Mouse (Mus musculus) layer of hippocampus, postnatal 10 days (tissue): ENCODE measurements around the gene Six3. TPM values are rescaled to one million over a fixed set of nuclear protein-coding genes. Genes with fewer than 3 reads are reported as not detected.

Experiments used
- DNase-seq, 2 experiments: peaks; one replicate each; pipeline ENCODE4 v3.0.0; 2021; ENCODE audit warnings: low spot score in 2 of 2
- long read RNA-seq: library from polyadenylated mRNA; stranded (forward); transcript quantifications from one replicate; pipeline ENCODE4 v2.0.0, GENCODE M21; 2023
- total RNA-seq, 2 experiments: library from RNA; stranded (reverse); gene quantifications; 2 replicates each; pipeline ENCODE4 v1.2.3; 2021

Gene Six3
- under 1 TPM; 0.43 to 0.54 TPM for total RNA-seq
- long read RNA-seq, partial matches to known transcripts: 0 of 3 reads
- long read RNA-seq, other reads (novel, unspliced or antisense): 0 of 3 reads

DNA sequence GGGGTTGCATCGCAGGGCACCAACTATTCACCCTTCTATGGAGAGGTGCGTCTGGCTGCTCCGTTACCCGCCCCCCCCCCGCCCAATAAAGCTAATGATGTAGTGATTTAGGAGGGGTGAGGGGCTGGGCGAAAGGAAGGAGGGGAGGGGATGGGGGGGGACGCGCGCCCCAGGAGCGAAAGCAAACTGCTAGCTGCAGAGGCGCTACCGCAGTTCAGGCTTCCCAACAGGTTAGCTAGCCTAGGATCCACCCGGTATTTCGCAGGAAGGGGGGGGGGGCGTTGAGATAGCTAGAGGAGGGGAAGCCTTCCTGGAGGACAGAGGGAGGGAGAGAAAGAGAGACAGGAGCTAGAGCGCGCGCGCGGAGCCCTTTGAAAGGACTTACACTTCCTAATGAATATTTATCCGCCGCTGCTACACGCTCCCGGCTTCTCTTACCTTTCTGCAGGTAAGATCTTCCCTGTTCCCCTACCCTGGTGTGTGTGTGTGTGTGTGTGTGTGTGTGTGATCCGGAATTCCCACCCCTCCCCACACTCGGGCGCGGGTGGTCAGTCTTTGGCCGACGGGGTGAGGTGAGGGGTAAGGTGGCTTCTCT lies at the start of gene Six3:
TSS of gene Six3 (plus strand) at position 343 of the 595 bp plus-strand sequence.
- no peak for DNase-seq

DNA sequence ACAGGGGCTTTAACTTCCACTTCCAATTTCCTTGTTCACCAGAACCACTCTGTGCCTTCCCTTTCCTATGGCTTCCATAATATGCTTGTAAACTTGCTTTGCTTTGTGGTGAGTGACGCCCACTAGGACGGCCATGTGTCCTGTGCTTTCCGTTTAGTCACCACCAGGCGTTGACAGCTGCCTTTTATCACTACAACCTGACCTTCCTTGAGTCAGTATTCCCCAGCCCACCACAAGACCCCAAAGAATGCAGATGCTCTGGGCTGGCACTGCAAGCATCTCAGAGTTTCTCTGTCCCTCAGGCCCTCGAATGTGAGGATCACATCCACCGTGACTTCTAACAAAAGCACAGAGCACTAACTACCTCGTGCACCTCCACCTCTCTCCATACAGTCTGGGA lies 49.3 kb upstream of the Six3 start:
- no peak for DNase-seq

DNA sequence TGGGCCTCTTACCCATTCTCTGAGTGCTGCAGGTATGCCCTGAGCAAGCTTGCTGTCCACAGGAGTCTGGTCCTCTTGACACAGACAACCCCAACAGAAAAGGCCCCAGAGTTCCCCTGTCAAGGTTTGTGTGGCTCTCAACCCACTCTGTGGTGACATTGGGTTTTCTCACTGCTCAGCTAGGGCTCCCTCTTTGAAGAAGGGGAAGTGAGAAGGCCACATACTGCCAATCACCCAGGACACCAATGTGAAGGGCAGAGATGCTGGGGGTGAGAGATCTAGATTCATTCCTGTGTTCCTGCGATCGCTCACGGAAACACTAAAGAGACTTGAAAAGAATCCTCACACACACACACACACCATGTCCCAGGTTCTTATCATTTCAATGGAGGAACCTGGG lies 39.4 kb upstream of the Six3 start:
- no peak for DNase-seq

DNA sequence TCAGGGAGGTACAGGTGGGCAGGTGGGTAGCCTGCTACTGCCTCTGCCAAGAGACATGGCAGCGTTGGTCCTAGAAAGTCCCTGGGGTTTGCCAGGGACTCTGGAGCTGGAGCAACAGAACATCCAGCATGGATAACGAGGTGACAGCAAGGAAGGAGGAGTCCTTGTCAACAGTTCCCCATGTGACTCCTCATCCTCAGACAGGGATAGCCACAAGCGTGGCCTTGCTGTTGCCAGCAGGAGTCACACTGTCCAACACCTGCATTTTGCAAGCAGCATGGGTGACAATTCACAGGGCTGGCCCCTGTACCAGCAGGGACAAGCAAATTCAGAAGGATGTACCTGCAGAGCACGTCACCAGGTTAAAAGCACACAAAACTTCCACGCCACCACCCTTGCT lies 35.1 kb upstream of the Six3 start:
- no peak for DNase-seq

DNA sequence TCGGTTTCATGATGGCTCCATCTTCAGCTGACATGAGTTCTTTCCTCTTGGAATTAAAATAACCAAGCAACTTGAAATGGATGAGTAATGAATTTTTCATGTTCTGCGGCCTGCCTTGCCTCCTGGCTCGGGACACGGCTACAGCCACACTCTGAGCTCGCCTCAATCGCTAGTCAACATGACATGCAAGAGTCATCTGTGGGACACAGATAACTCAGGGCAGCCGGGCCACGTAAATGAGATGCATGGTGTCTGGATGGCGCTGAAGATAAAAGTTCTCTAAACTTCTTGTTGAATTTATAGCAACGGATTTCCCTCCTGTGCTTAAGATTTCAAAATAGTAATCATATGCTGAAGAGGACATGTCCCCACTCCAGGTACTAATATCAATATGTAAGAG lies 34.1 kb upstream of the Six3 start:
- DNase-seq: no peak

DNA sequence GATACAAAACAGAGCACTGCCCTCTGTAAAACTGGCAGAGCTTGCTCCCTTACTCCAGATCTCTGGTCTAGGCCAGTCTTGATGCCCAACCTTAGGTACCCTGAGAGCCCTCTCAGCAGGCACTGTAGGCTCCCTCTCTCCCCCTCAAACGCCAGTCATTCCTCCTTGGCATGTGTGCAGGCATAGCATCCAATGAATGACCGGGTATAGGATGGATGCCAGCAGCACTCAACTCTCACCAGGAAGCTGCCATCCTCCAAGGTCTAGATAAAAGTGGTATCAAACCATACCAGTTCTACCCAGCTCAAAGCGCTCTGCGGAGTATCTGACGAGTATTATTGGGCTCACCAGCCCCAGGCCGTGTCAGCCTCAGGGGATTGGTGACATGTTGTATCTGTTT lies 33.2 kb upstream of the Six3 start:
- no peak for DNase-seq

DNA sequence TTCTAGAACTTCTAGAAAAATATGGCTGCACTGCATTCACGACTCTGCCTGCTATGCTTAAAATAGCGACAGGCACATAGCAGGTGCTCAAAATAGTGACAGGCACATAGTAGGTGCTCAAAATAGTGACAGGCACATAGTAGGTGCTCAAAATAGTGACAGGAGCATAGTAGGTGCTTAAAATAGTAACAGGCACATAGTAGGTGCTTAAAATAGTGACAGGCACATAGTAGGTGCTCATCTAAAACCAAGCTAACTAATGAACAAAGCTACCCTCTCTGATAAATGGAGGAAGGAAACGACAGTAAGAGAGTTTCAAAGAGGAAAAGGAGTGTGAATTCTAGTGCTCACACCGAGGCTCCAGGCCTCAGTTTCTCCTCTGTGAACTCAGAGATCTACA lies 29.2 kb upstream of the Six3 start:
- no peak for DNase-seq

DNA sequence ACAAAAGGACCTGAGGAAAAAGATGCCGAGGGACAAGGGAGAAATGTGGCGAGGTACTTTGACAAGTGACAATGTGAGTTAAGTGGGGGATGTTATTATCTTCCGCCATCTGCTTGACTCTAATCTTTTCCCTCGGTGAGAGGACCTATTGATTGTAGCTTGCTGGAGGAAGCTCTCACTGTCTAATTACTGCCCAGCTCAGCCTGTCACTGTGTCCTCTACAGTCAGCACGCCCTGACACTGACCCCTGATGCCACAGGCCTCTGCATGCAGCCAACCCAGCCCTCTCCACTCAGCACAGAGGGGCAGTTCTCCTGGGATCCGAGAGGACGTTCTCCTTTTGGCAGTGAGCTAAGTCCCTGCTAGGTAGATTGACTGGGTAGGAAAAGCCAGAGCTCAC lies 28.8 kb upstream of the Six3 start:
- DNase-seq: no peak

DNA sequence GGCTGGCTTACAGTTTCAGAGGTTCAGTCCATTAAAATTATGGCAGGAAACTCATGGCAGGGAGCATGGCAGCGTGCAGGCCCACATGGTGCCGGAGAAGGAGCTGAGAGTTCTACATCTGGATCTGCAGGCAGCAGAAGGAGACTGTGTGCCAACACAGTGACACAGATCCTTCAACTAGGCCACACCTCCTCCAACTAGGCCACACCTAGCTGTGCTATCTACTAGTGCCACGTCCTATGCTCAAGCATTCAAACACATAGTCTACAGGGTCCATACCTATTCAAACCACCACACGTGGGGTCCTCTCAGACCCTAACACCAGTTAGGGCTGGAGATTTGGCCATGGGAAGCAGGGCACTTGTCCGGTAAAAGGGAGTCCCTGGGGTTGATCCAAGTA lies 27.6 kb upstream of the Six3 start:
- DNase-seq: no peak

DNA sequence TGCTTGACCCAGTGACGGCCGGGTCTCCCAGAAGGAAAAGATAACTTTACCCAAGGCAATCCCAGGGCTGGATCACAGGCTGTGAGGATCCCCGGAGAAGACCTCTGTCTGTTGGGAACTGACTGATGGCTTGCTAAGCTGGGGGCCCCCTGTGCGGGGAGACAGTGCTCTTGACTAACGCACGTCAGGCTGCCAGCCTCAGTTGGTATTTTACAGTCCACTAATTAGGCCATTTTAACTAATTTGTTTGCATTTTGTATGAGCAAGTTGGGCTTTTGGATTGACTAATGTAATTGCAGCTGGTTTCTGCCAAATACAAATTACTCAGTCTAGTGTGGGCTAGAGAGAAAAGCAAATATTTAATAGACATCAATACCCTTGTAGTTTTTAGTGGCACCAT lies 21.4 kb upstream of the Six3 start:
- DNase-seq: no peak

DNA sequence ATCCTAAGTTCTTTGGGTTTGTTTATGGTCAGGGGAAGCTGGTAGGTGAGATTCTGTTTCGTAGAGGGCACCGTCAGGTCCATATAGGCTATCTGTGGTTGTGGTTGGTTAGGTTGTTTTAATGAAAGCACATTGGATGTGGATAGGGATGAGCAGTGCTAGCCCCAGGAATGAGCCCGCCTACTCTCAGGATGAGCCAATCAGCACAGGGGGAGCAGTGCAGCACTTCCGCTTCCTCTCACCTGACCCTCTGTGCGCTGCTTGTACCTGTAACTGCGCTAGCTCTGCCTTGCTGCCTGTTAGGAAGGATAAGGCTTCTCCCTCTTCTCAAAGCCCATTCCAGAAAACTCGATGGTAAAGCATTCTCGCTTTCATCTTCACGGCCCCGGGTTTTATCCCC lies 17.6 kb upstream of the Six3 start:
- no peak for DNase-seq

DNA sequence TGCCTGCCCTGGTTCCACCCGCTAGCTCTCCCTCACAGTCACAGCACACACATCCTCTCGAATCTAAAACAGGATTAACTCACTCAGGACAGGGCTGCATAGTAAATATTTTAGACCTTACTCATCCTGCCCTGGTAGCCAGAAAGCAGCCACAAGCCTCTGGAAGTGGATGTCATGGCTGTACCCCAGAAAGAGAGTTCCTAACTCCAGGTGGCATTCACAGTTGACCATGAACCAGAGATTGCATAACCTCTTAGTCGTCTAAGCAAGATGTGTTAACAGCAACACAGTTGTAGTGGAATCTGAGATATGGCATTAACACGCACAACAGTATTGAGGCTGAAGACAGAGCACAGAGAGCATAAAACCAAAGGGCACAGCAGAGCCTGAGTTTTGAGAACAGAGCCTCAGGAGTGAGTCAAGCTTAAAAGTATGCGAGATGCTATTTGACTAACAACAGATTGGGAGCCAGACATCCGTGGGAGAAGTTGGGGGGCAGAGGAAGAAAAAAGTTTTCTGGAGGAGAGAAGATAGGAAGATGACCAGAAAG lies 17.0 kb upstream of the Six3 start:
- DNase-seq: no peak

DNA sequence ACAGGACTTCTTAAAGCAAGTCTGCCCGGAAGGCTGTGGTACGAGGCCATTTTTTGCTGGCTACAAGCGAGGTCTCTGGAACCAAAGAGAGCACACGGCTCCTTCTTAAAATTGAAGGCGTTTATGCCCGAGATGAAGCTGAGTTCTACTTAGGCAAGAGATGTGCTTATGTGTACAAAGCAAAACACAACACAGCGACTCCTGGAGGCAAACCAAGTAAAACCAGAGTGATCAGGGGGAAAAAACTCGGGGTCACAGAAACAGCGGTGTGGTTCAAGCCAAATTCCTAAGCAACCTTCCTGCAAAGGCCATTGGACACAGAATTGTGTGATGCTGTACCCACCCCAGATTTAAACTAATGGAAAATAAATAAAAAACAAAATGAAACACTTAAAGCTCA lies 13.9 kb upstream of the Six3 start:
- no peak for DNase-seq

DNA sequence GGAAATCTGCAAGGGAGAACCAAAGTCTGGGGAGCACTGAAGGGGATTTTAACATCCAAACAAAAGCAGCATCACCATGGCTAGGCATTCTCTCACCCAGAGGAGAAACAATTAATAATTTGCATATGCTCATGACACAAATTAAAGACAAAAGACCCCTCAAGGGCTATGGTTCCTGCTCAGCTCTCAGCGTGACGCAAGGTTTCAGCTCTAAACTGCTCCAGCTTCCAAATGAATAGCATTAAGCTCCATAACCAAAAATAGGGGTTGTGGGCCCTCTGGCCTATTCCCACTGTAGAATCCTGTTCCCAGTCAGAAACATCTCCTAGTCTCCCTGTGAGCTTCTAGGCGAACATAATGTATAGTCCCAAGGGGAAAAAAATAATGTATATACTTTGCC lies 6.9 kb upstream of the Six3 start:
- DNase-seq: no peak

DNA sequence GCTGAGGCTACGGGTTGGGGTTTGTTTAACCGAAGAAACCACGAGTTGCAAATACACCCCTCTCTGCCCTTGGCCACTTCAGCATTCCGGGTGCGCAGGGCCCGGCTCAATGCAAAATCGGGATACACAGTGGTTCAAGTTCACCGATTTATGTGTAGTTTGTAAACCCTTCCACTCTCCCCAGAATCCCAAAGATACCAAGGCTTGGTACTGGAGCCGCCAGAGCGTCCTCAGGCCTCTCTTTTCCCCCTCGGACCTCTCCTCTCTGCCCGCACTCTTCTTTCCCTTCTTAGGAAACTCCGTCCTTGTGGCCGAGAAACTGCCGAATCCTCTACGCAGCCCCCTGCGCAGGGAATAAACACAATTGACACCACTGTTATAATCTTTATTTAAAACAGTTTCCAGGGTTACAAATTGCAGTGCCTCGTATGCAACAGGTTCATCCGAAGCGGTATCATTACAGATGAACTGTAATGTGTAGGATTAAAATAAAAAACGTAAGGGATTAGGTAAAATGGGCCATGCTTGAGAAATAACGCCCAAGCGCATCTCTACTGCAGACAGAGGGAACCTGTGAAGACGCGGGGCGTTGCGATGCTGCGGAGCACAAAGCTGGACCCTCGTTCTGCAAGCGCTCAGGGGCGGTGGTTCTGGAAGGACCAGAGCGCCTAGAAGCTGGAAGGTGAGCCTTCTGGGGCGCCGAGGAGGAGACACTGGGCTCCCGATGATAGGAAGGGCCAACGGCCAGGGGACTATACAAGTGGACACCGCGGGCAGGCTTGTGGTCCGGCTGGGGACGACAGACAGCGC lies 5.6 kb upstream of the Six3 start:
- DNase-seq: no peak

DNA sequence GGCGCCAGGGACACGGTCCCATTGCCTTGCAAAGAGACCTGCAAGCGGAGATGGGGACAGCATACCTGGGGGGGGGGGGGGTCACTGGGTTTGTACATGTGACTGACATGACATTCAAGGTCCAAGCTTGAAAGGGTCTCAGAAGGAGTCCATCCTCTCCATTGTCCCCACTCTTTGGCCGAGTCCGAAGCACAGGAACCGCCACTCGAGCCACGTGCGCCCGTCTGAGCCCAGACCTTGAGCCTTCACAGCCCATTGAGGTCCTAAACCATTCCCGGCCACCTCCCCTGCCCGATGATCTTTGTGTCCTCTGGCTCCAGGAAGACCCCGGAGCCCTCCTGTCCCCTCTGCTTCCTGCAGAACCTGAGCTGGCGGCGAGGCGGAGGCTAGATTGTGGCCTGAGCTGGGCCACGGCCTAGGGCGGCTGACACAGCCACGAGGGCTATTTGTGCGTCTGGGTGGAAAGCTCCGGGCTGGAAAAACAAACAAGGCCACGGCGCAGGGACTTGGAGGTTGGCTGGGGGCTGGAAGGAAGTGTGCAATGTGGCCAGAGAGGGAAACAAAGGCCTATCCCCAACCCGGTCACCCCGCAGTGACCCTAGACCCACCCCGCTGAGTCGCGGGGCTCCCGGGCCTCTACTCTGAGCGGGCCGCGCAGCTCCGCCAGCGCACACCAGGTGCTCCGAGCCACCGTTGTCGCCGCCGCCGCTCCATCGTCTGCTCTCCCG lies 4.9 kb upstream of the Six3 start:
- DNase-seq: no peak

DNA sequence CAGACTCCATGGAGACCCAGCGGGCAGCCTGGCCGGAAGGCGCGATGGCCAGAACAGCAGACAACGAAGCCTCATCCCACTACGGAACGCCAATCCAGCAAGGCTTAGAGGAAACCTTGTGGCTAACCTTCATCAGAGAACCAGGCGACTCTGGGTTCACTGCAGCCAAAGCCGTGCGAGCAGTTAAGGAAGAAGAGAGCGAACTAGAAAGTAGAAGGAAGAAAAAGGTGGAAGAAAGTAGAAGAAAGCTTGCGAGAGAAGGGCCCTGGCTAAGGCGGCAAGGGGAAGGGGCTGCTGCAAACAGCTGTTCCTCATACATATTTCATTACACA lies 4.3 kb upstream of the Six3 start:
- no peak for DNase-seq

DNA sequence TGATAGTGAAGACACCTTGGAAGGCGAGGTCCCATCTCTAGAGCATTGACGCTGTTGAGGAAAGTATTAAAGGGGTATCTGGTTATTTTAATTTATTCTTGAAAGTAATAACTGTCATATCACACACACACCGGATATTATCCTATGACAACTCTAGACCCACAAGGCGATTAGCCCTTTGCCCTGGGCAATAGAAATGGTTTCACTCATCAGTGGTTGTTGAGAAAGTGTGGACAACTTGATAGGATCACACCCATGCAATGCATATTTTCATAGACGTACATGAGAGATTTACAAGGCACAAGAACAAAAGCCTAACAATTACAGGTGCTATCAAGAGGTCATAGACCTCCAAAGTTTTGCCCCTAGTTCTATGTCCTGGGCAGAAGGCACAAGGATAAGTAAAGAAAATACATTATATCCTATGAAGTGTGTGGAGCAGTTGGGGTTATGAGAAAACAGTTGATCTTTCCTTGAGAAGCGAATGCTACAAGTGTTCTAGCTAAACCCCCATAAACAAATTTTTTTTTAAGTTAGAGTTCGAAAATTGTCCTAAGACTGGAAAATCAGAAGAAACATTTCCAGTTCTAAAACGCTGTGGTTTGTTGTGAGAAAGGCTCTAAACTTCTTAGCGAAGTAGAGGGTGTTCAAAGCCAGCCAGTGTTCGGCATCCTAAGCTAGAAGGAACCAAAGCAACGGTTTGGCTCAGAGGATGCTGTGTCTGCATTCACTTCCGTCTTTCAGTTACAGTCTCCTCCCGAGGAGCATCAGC lies 3.6 kb upstream of the Six3 start:
- DNase-seq: no peak

DNA sequence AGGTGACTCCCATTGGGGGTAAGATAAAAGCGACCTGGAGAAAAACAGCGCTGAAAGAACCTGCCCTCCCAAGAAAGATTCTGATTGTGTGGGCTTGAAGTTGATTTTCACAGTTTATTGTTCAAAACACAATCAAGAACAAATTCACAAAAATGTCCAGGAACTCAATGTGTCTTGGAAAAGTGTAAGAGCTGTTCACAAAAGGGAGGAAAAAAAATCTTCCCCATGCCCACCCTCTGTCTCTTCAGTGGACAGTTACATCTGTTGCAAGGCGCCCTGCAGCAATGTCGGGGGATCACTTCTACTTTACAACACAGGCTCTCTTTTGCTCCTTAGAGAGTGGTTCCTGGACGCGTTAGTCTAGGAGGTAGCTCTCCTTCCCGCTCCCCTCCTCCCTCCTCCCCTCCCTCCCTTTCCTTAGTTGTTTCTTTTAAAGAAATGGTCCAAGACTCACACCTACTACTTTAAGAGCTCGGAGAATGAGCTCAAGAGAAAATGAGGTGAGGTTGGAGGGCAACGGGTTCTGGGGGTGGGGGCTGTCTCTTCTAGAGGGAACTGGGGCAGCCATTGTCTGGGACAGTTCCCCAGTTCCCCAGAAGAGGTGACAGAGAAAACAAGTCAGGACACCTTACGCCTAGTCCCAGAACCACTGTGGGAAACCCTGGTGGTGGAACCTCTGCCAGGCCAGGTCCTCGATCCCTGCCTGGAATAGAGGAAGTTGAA lies 2.9 kb upstream of the Six3 start:
- no peak for DNase-seq
